Mouse (Mus musculus) right cerebral cortex, postnatal 10 days (tissue): ENCODE data around the gene Hist2h2aa1.
"Not testable (repeated sequence)": the region's sequence is repeated elsewhere in the genome, so short reads cannot be mapped to it uniquely, and the experiment has no call there.

ENCODE experiments used
- DNase-seq, 2 experiments: peaks; one replicate each; pipeline ENCODE4 v3.0.0; 2021; ENCODE audit warnings: low spot score in 2 of 2

Hist2h2aa1 gene

GRCm38 (mm10) chr3:96245003-96245886 lies at the start of gene Hist2h2aa1:
Gene Hist2h2aa1 (plus strand): TSS chr3:96245497.
- peak; percentile 88 to 92 for DNase-seq

- no peak for DNase-seq
Measured at GRCm38 (mm10) chr3:96195616-96196313, 49.5 kb upstream of the Hist2h2aa1 start.

- DNase-seq = no peak
Measured at GRCm38 (mm10) chr3:96196437-96197128, 48.7 kb upstream of the Hist2h2aa1 start.

GRCm38 (mm10) chr3:96197129-96197749 lies 48.1 kb upstream of the Hist2h2aa1 start:
- peak; percentile 95 to 96 for DNase-seq

- DNase-seq = no peak
Measured at GRCm38 (mm10) chr3:96198181-96198580, 47.1 kb upstream of the Hist2h2aa1 start.

- not testable (repeated sequence) for DNase-seq
Measured at GRCm38 (mm10) chr3:96198601-96199251, 46.6 kb upstream of the Hist2h2aa1 start.

- no peak for DNase-seq
Measured at GRCm38 (mm10) chr3:96199731-96200130, 45.6 kb upstream of the Hist2h2aa1 start.

GRCm38 (mm10) chr3:96207819-96208218 lies 37.5 kb upstream of the Hist2h2aa1 start:
- no peak for DNase-seq

- DNase-seq = no peak
Measured at GRCm38 (mm10) chr3:96209242-96209641, 36.1 kb upstream of the Hist2h2aa1 start.

- DNase-seq = no peak
Measured at GRCm38 (mm10) chr3:96219191-96219641, 26.1 kb upstream of the Hist2h2aa1 start.

GRCm38 (mm10) chr3:96219661-96220130 lies 25.6 kb upstream of the Hist2h2aa1 start, which contains the start of the genes Bola1 and Hist2h2ab:
Gene Bola1 (minus strand): TSS chr3:96219709.
Gene Hist2h2ab (plus strand): TSS chr3:96219865.
- peak; percentile 72 to 90 for DNase-seq

- DNase-seq = not testable (repeated sequence)
Measured at GRCm38 (mm10) chr3:96220131-96220764, 25.0 kb upstream of the Hist2h2aa1 start.

GRCm38 (mm10) chr3:96220765-96221639 lies 24.3 kb upstream of the Hist2h2aa1 start, which contains the start of the genes Hist2h2ac and Hist2h2be:
Gene Hist2h2ac (minus strand): TSS chr3:96220880.
Gene Hist2h2be (plus strand): TSS chr3:96221119.
- peak; percentile 85 to 92 for DNase-seq

- DNase-seq = no peak
Measured at GRCm38 (mm10) chr3:96221640-96222038, 23.7 kb upstream of the Hist2h2aa1 start.

- peak; percentile 46 to 60 for DNase-seq
Measured at GRCm38 (mm10) chr3:96222774-96223173, 22.5 kb upstream of the Hist2h2aa1 start.

GRCm38 (mm10) chr3:96225421-96225820 lies 19.9 kb upstream of the Hist2h2aa1 start:
- DNase-seq = no peak

GRCm38 (mm10) chr3:96226695-96227648 lies 18.3 kb upstream of the Hist2h2aa1 start:
- no peak for DNase-seq

GRCm38 (mm10) chr3:96228828-96229227 lies 16.5 kb upstream of the Hist2h2aa1 start:
- DNase-seq = no peak
